Mouse (Mus musculus) heart, embryonic 15.5 days (tissue): ENCODE results near the gene Commd4. TPM values are rescaled to one million over a fixed set of nuclear protein-coding genes. Genes with fewer than 3 reads are reported as not detected.
"Not testable (repeated sequence)": the region's sequence is repeated elsewhere in the genome, so short reads cannot be mapped to it uniquely, and the experiment has no call there.

Source experiments
- ATAC-seq: fragments of 200-750 bp; cut with Nextera tagmentation; replicated peaks from 2 replicates; pipeline ENCODE4 v1.8.0; 2017; ENCODE audit warnings: low read depth, moderate TSS enrichment; ENCODE audit not compliant: insufficient number of reproducible peaks, insufficient read depth, low FRiP score
- H3K27ac ChIP-seq: fragments of 300-500 bp; sonication (generic); 2 replicates; pipeline ENCODE4 v1.5.1; 2015; ENCODE audit warnings: mild to moderate bottlenecking, inconsistent platforms
- H3K27me3 ChIP-seq: fragments of 300-500 bp; sonication (generic); 2 replicates; pipeline ENCODE4 v1.6.1; 2015; ENCODE audit warnings: inconsistent platforms
- H3K36me3 ChIP-seq: fragments of 300-500 bp; sonication (generic); 2 replicates; pipeline ENCODE4 v1.6.1; 2015; ENCODE audit warnings: mild to moderate bottlenecking, inconsistent platforms
- H3K4me1 ChIP-seq: fragments of 300-500 bp; sonication (generic); replicated peaks from 2 replicates; pipeline ENCODE4 v1.6.1; 2015; ENCODE audit warnings: inconsistent platforms
- H3K4me2 ChIP-seq: fragments of 300-500 bp; sonication (generic); 2 replicates; pipeline ENCODE4 v1.6.1; 2015; ENCODE audit warnings: inconsistent platforms, mild to moderate bottlenecking, moderate library complexity
- H3K4me3 ChIP-seq: fragments of 300-500 bp; sonication (generic); 2 replicates; pipeline ENCODE4 v1.5.1; 2015; ENCODE audit warnings: mild to moderate bottlenecking, inconsistent platforms
- H3K9ac ChIP-seq: fragments of 300-500 bp; sonication (generic); 2 replicates; pipeline ENCODE4 v1.6.1; 2015; ENCODE audit warnings: mild to moderate bottlenecking, inconsistent platforms
- H3K9me3 ChIP-seq: fragments of 300-500 bp; sonication (generic); replicated peaks from 2 replicates; pipeline ENCODE4 v1.6.1; 2016; ENCODE audit warnings: inconsistent platforms
- WGBS: fragments of 180-500 bp; shearing (Covaris S2); methylation state at CpG from one replicate; pipeline ENCODE4 v1.1.7; 2015; ENCODE audit warnings: mixed read lengths; 5-methylcytosine and 5-hydroxymethylcytosine counted together
- polyA plus RNA-seq: library from polyadenylated mRNA; unstranded; fragments of >200 nt; fragmentation: Nextera tagmentation; extraction: Ambion mirVana; gene quantifications from 2 replicates; pipeline ENCODE4 v1.2.1, GENCODE M21; 2015

Commd4 gene
- polyA plus RNA-seq = 57.7 and 73.4 TPM in 2 replicates

- Histone ChIP-seq H3K4me3 (peak within 1 kb of the TSS; percentile 91), H3K9ac (peak within 1 kb of the TSS; percentile 73), H3K4me2 (peak within 1 kb of the TSS; percentile 96), H3K36me3 (peaks cover 13% of the 10 kb centered on the region), H3K9me3 (no peaks in the 10 kb centered on the region), H3K4me1 (peaks cover 13% of the 10 kb centered on the region), H3K27ac (no peak within 1 kb of the TSS), H3K27me3 (no peaks in the 10 kb centered on the region)
- peak; percentile 78 for ATAC-seq
- WGBS = under 1% methylated on average over 24 of the region's 24 CpGs
Measured at GRCm38 (mm10) chr9:57158013-57158470, at the start of gene Commd4. Commd4 (minus strand) TSS chr9:57158331.

GRCm38 (mm10) chr9:57206896-57207295, 48.8 kb upstream of the Commd4 start:
- no peaks in the 10 kb centered on the region for H3K36me3 ChIP-seq
- H3K9me3 ChIP-seq = no peaks in the 10 kb centered on the region
- no peaks in the 10 kb centered on the region for H3K27me3 ChIP-seq
- no peak overlapping the region for H3K4me2 ChIP-seq
- H3K27ac ChIP-seq = no peak overlapping the region
- no peak overlapping the region for H3K4me3 ChIP-seq
- no peak overlapping the region for H3K9ac ChIP-seq
- WGBS = 60% methylated on average over 2 of the region's 2 CpGs
- H3K4me1 ChIP-seq = no peaks in the 10 kb centered on the region
- ATAC-seq = no peak

- 30% methylated on average over 13 of the region's 13 CpGs for WGBS
- not testable (repeated sequence) for H3K4me3 ChIP-seq, H3K9ac ChIP-seq, H3K27ac ChIP-seq, H3K27me3 ChIP-seq, H3K9me3 ChIP-seq, H3K4me1 ChIP-seq, H3K4me2 ChIP-seq, H3K36me3 ChIP-seq, ATAC-seq
Measured at GRCm38 (mm10) chr9:57203571-57203970, 45.4 kb upstream of the Commd4 start.

- Histone ChIP-seq H3K4me1 (no peaks in the 10 kb centered on the region), H3K27ac (no peak overlapping the region), H3K27me3 (no peaks in the 10 kb centered on the region), H3K9ac (no peak overlapping the region), H3K9me3 (no peaks in the 10 kb centered on the region), H3K4me2 (no peak overlapping the region), H3K4me3 (no peak overlapping the region), H3K36me3 (no peaks in the 10 kb centered on the region)
- no peak for ATAC-seq
- 80% methylated on average over 7 of the region's 7 CpGs for WGBS
Measured at GRCm38 (mm10) chr9:57202981-57203380, 44.9 kb upstream of the Commd4 start.

GRCm38 (mm10) chr9:57197414-57197813, 39.3 kb upstream of the Commd4 start:
- no peaks in the 10 kb centered on the region for H3K9me3 ChIP-seq
- no peak for ATAC-seq
- H3K9ac ChIP-seq = no peak overlapping the region
- H3K4me2 ChIP-seq = no peak overlapping the region
- no peaks in the 10 kb centered on the region for H3K4me1 ChIP-seq
- H3K36me3 ChIP-seq = no peaks in the 10 kb centered on the region
- no peak overlapping the region for H3K4me3 ChIP-seq
- H3K27ac ChIP-seq = no peak overlapping the region
- WGBS = 67% methylated on average over 8 of the region's 8 CpGs
- H3K27me3 ChIP-seq = no peaks in the 10 kb centered on the region

GRCm38 (mm10) chr9:57196708-57197107, 38.6 kb upstream of the Commd4 start:
- Histone ChIP-seq H3K9ac (no peak overlapping the region), H3K4me3 (no peak overlapping the region), H3K9me3 (no peaks in the 10 kb centered on the region), H3K36me3 (no peaks in the 10 kb centered on the region), H3K27me3 (no peaks in the 10 kb centered on the region), H3K4me1 (no peaks in the 10 kb centered on the region), H3K4me2 (no peak overlapping the region), H3K27ac (no peak overlapping the region)
- ATAC-seq = no peak
- 54% methylated on average over 3 of the region's 3 CpGs for WGBS

- Histone ChIP-seq H3K36me3 (no peaks in the 10 kb centered on the region), H3K4me2 (no peak overlapping the region), H3K4me3 (no peak overlapping the region), H3K9me3 (no peaks in the 10 kb centered on the region), H3K27me3 (no peaks in the 10 kb centered on the region), H3K4me1 (no peaks in the 10 kb centered on the region), H3K9ac (no peak overlapping the region), H3K27ac (no peak overlapping the region)
- ATAC-seq = no peak
- 73% methylated on average over 5 of the region's 5 CpGs for WGBS
Measured at GRCm38 (mm10) chr9:57168411-57168810, 10.3 kb upstream of the Commd4 start.

- H3K27ac ChIP-seq = no peak overlapping the region
- no peaks in the 10 kb centered on the region for H3K9me3 ChIP-seq
- H3K4me3 ChIP-seq = no peak overlapping the region
- WGBS = 77% methylated on average over 2 of the region's 2 CpGs
- no peaks in the 10 kb centered on the region for H3K27me3 ChIP-seq
- H3K4me1 ChIP-seq = no peaks in the 10 kb centered on the region
- ATAC-seq = no peak
- no peak overlapping the region for H3K9ac ChIP-seq
- no peaks in the 10 kb centered on the region for H3K36me3 ChIP-seq
- no peak overlapping the region for H3K4me2 ChIP-seq
Measured at GRCm38 (mm10) chr9:57166173-57166572, 8.0 kb upstream of the Commd4 start.

GRCm38 (mm10) chr9:57163137-57163536, 5.0 kb upstream of the Commd4 start:
- no peaks in the 10 kb centered on the region for H3K27me3 ChIP-seq
- H3K9me3 ChIP-seq = no peaks in the 10 kb centered on the region
- no peak for ATAC-seq
- no peaks in the 10 kb centered on the region for H3K36me3 ChIP-seq
- no peak overlapping the region for H3K4me2 ChIP-seq
- H3K4me3 ChIP-seq = no peak overlapping the region
- H3K4me1 ChIP-seq = 0 out of 2 replicates have a peak, but pooled peaks cover 2% of the 10 kb centered on the region
- 54% methylated on average over 2 of the region's 2 CpGs for WGBS
- no peak overlapping the region for H3K9ac ChIP-seq
- H3K27ac ChIP-seq = no peak overlapping the region

GRCm38 (mm10) chr9:57162496-57162895, 4.4 kb upstream of the Commd4 start:
- no peak overlapping the region for H3K27ac ChIP-seq
- no peak overlapping the region for H3K4me2 ChIP-seq
- no peak overlapping the region for H3K4me3 ChIP-seq
- H3K9ac ChIP-seq = no peak overlapping the region
- no peaks in the 10 kb centered on the region for H3K9me3 ChIP-seq
- WGBS = 8% methylated on average over 3 of the region's 3 CpGs
- H3K4me1 ChIP-seq = peaks cover 6% of the 10 kb centered on the region
- no peak for ATAC-seq
- no peaks in the 10 kb centered on the region for H3K36me3 ChIP-seq
- H3K27me3 ChIP-seq = no peaks in the 10 kb centered on the region

- peaks cover 13% of the 10 kb centered on the region for H3K4me1 ChIP-seq
- no peaks in the 10 kb centered on the region for H3K27me3 ChIP-seq
- H3K9me3 ChIP-seq = no peaks in the 10 kb centered on the region
- H3K27ac ChIP-seq = no peak overlapping the region
- 34% methylated on average over 11 of the region's 11 CpGs for WGBS
- H3K36me3 ChIP-seq = peaks cover 13% of the 10 kb centered on the region
- no peak for ATAC-seq
- peak overlapping the region; percentile 96 for H3K4me2 ChIP-seq
- peak overlapping the region; percentile 73 for H3K9ac ChIP-seq
- H3K4me3 ChIP-seq = peak overlapping the region; percentile 91
Measured at GRCm38 (mm10) chr9:57158506-57158905, 375 bp upstream of the Commd4 start.

- 24% methylated on average over 13 of the region's 13 CpGs for WGBS
- H3K4me3 ChIP-seq = peak overlapping the region; percentile 91
- no peaks in the 10 kb centered on the region for H3K27me3 ChIP-seq
- ATAC-seq = no peak
- no peak overlapping the region for H3K27ac ChIP-seq
- H3K4me2 ChIP-seq = peak overlapping the region; percentile 96
- H3K9ac ChIP-seq = peak overlapping the region; percentile 73
- peaks cover 13% of the 10 kb centered on the region for H3K4me1 ChIP-seq
- no peaks in the 10 kb centered on the region for H3K9me3 ChIP-seq
- H3K36me3 ChIP-seq = peaks cover 13% of the 10 kb centered on the region
Measured at GRCm38 (mm10) chr9:57157499-57157898, 632 bp downstream of the Commd4 start.
